Mouse (Mus musculus): Measurements from ENCODE around the gene Ptgds. TPM values are rescaled to one million over a fixed set of nuclear protein-coding genes. Genes with fewer than 3 reads are reported as not detected.

Gene Ptgds
- 822 and 843 TPM in 2 replicates for polyA plus RNA-seq (2015; fragmentation: Nextera tagmentation; extraction: Ambion mirVana)

GRCm38 (mm10) chr2:25469969-25470368, at the start of gene Ptgds:
TSS of gene Ptgds (minus strand) at chr2:25470046.
- H3K4me2 ChIP-seq = no peak within 1 kb of the TSS
- no peaks in the 10 kb centered on the region for H3K27me3 ChIP-seq (replicated peaks)
- no peak within 1 kb of the TSS for H3K9ac ChIP-seq
- H3K36me3 ChIP-seq (replicated peaks) = no peaks in the 10 kb centered on the region
- H3K27ac ChIP-seq = 0 out of 2 replicates have a peak within 1 kb of the TSS, but pooled peaks have one; percentile 18
- H3K9me3 ChIP-seq = no peaks in the 10 kb centered on the region
- 73% methylated on average over 6 of the region's 6 CpGs for WGBS
- ATAC-seq (replicated peaks) = no peak
- 0 out of 2 replicates have a peak, but pooled peaks cover 3% of the 10 kb centered on the region for H3K4me1 ChIP-seq
- no peak within 1 kb of the TSS for H3K4me3 ChIP-seq

- Histone ChIP-seq H3K27me3 (replicated peaks) (no peaks in the 10 kb centered on the region), H3K36me3 (replicated peaks) (peaks cover 11% of the 10 kb centered on the region; the same call in 1 of the 2 replicates), H3K4me1 (no peaks in the 10 kb centered on the region), H3K4me2 (no peak overlapping the region), H3K4me3 (no peak overlapping the region), H3K9me3 (no peaks in the 10 kb centered on the region), H3K27ac (no peak overlapping the region), H3K9ac (no peak overlapping the region)
- WGBS = 72% methylated on average over 3 of the region's 3 CpGs
- no peak for ATAC-seq (replicated peaks)
These were observed 40.1 kb upstream of the Ptgds start for GRCm38 (mm10) chr2:25509912-25510311.

DNA sequence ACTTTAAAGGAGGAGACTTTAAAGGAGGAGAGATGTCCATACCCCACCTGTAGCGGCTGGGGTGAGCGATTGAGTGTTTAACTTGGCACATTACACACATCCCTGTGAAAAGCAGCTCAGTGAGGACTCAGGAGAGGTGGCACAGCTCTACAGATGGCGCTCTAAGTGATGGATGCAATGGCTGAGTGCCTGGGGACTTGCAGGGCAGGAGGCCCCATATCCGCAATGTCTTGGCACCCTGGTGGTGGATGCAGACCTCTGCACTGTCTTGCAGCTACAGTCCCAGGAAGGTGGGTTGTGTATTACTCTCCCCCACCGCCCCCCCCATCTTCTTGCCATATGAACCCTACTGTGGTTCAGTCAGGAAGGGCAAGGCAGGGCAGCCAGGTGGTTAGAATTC, 37.1 kb upstream of the Ptgds start:
- Histone ChIP-seq H3K9me3 (no peaks in the 10 kb centered on the region), H3K9ac (no peak overlapping the region), H3K27me3 (replicated peaks) (no peaks in the 10 kb centered on the region), H3K27ac (no peak overlapping the region), H3K36me3 (replicated peaks) (peaks cover 24% of the 10 kb centered on the region), H3K4me1 (peaks cover 6% of the 10 kb centered on the region), H3K4me2 (no peak overlapping the region), H3K4me3 (no peak overlapping the region)
- 38% methylated on average over 5 of the region's 5 CpGs for WGBS
- no peak for ATAC-seq (replicated peaks)

DNA sequence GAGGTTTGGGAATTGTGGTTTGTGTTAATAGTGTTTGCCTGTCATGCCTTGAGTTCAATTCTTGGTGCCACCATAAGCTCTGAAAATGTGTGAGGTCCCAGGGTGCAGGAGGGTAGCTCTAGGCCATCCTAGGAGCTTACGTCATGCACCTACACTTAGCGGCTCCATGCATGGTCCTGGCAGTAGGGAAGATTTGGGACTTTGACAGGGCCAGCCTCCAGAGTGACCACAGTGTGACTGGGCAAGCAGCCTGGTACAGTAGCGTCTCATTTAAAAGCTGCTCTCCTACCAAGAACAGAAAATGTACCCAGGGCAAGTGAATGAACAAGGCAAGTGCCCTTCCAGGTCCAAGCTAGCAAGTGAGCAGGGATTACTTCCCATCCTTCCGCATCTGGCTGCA, 36.0 kb upstream of the Ptgds start:
- ATAC-seq (replicated peaks) = no peak
- Histone ChIP-seq H3K4me1 (peaks cover 14% of the 10 kb centered on the region), H3K9me3 (no peaks in the 10 kb centered on the region), H3K27ac (no peak overlapping the region), H3K9ac (no peak overlapping the region), H3K4me3 (no peak overlapping the region), H3K36me3 (replicated peaks) (peaks cover 24% of the 10 kb centered on the region), H3K4me2 (no peak overlapping the region), H3K27me3 (replicated peaks) (no peaks in the 10 kb centered on the region)
- WGBS = 96% methylated on average over 4 of the region's 4 CpGs

DNA sequence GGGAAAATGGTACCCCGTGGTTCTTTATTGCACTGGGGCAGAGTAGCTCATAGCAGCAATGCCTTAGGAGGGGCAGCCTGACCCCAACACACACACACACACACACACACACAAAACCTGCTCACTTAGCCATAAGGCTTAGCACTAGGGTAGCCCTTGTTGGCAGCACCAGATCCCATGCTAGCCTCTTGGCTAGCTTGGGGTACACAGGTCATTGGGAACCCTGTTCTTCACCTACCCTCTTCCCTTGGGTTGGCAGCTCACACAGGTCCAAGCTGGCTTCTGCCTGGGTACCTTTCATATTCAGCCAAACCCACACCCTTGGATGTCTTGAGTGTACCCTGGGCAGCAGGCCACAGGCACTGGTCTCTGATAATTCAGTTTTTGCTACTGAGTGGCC, 35.2 kb upstream of the Ptgds start:
- Histone ChIP-seq H3K27me3 (replicated peaks) (no peaks in the 10 kb centered on the region), H3K27ac (no peak overlapping the region), H3K36me3 (replicated peaks) (peaks cover 24% of the 10 kb centered on the region), H3K4me2 (no peak overlapping the region), H3K9ac (no peak overlapping the region), H3K9me3 (no peaks in the 10 kb centered on the region), H3K4me1 (peaks cover 19% of the 10 kb centered on the region), H3K4me3 (no peak overlapping the region)
- ATAC-seq (replicated peaks) = no peak
- 100% methylated on average over 1 of the region's 1 CpGs for WGBS

GRCm38 (mm10) chr2:25504538-25504937, 34.7 kb upstream of the Ptgds start:
- Histone ChIP-seq H3K9ac (no peak overlapping the region), H3K27ac (no peak overlapping the region), H3K27me3 (replicated peaks) (no peaks in the 10 kb centered on the region), H3K9me3 (no peaks in the 10 kb centered on the region), H3K4me2 (no peak overlapping the region), H3K36me3 (replicated peaks) (peaks cover 24% of the 10 kb centered on the region), H3K4me3 (no peak overlapping the region), H3K4me1 (peaks cover 20% of the 10 kb centered on the region)
- ATAC-seq (replicated peaks) = no peak
- 97% methylated on average over 19 of the region's 19 CpGs for WGBS

- Histone ChIP-seq H3K27me3 (replicated peaks) (no peaks in the 10 kb centered on the region), H3K9me3 (no peaks in the 10 kb centered on the region), H3K4me1 (peaks cover 20% of the 10 kb centered on the region), H3K4me3 (no peak overlapping the region), H3K4me2 (no peak overlapping the region), H3K27ac (no peak overlapping the region), H3K9ac (no peak overlapping the region), H3K36me3 (replicated peaks) (peaks cover 24% of the 10 kb centered on the region)
- ATAC-seq (replicated peaks) = no peak
- 84% methylated on average over 3 of the region's 3 CpGs for WGBS
These were observed 32.9 kb upstream of the Ptgds start for GRCm38 (mm10) chr2:25502726-25503125.

DNA sequence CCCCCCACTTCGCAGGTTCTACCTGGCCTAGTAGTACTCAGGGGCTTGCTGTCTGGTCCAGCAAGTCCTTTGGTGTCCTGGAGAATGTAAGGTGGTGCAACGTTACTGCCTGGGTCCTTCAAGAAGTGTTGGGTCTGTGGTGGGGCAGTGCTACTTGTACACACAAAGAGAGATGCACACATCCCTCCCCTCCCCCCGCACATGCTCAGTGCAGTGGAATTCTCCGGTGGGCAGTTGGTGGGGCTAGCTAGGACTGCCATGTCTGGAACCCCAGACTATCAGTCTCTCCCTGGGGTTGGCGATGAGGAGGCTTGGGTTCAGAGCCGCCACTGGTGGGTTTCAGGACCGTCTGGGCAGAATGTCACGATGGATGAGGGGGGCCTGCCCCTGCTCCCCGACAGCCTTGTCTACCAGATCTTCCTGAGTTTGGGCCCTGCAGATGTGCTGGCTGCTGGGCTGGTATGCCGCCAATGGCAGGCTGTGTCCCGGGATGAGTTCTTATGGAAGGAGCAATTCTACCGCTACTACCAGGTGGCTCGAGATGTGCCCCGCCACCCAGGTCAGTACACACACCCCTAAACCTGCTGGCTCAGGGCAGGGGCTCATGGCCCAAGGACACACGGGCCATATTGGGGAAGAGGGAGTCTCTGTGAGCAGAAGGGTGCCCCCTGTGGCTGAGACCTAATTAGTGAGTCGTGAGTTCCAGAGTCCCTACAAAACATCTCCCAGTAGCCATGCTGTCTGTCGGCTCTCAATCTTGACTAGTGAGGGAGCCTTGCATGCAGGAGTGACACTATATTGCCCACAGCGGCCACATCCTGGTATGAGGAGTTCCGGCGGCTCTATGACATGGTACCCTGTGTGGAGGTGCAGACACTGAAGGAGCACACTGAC, 32.0 kb upstream of the Ptgds start, which contains the start of gene C8g:
Gene C8g (minus strand): TSS at position 127 of the 894 bp plus-strand sequence.
- peak within 1 kb of the TSS; percentile 88 for H3K27ac ChIP-seq
- H3K4me1 ChIP-seq = peaks cover 20% of the 10 kb centered on the region

GRCm38 (mm10) chr2:25500576-25501405, 30.9 kb upstream of the Ptgds start, which contains the start of gene Fbxw5:
TSS of gene Fbxw5 (plus strand) at chr2:25500750.
- peak within 1 kb of the TSS; percentile 86 for H3K4me2 ChIP-seq
- no peaks in the 10 kb centered on the region for H3K27me3 ChIP-seq (replicated peaks)
- H3K9me3 ChIP-seq = no peaks in the 10 kb centered on the region
- H3K27ac ChIP-seq = peak within 1 kb of the TSS; percentile 88
- under 1% methylated on average over 44 of the region's 44 CpGs for WGBS
- peaks cover 20% of the 10 kb centered on the region for H3K4me1 ChIP-seq
- peak within 1 kb of the TSS; percentile 95 for H3K4me3 ChIP-seq
- H3K9ac ChIP-seq = peak within 1 kb of the TSS; percentile 98
- peaks cover 22% of the 10 kb centered on the region for H3K36me3 ChIP-seq (replicated peaks)
- peak; percentile 89 for ATAC-seq (replicated peaks)

More for the DNA sequence above, 32.0 kb upstream of the Ptgds start, which contains the start of gene C8g:
- peak within 1 kb of the TSS; percentile 86 for H3K4me2 ChIP-seq
- H3K4me3 ChIP-seq = peak within 1 kb of the TSS; percentile 95
- H3K9ac ChIP-seq = peak within 1 kb of the TSS; percentile 98
- no peaks in the 10 kb centered on the region for H3K9me3 ChIP-seq
- ATAC-seq (replicated peaks) = peak; percentile 8
- no peaks in the 10 kb centered on the region for H3K27me3 ChIP-seq (replicated peaks)
- peaks cover 24% of the 10 kb centered on the region for H3K36me3 ChIP-seq (replicated peaks)
- WGBS = 78% methylated on average over 20 of the region's 20 CpGs

DNA sequence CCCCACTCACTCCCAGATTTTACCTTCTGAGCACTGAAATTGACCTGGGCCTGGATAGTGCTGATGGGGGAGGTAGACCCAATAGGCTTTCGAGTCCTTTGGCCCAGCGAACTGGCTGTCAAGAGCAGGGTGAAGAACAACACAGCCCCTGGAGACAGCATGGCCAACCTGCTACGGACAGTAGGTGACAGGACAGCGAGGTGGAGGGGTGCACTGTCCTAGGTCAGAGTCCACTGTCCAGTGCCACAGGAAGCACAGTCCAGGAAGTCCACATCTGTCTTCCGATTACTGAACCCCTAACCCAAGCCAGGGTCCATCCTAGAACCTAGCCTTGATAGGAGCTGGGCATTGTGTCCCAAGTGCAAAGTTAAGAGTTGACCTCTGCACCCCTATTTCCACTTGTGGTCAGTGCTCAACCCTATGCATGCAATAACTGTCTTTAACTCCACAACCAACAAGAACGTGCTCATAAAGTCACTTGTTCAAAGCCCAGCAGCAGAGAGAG, 30.3 kb upstream of the Ptgds start:
- H3K4me2 ChIP-seq = peak overlapping the region; percentile 86
- H3K36me3 ChIP-seq (replicated peaks) = peaks cover 15% of the 10 kb centered on the region
- H3K9me3 ChIP-seq = no peaks in the 10 kb centered on the region
- WGBS = 74% methylated on average over 6 of the region's 6 CpGs
- peak overlapping the region; percentile 95 for H3K4me3 ChIP-seq
- H3K9ac ChIP-seq = no peak overlapping the region; the same call in 1 of the 2 replicates
- H3K27me3 ChIP-seq (replicated peaks) = no peaks in the 10 kb centered on the region
- 0 out of 2 replicates have a peak overlapping the region, but pooled peaks have one; percentile 10 for H3K27ac ChIP-seq
- peaks cover 20% of the 10 kb centered on the region for H3K4me1 ChIP-seq
- ATAC-seq (replicated peaks) = peak; percentile 59

GRCm38 (mm10) chr2:25498622-25499478, 29.0 kb upstream of the Ptgds start:
- 71% methylated on average over 15 of the region's 15 CpGs for WGBS
- no peak for ATAC-seq (replicated peaks)
- no peak overlapping the region for H3K27ac ChIP-seq
- H3K4me3 ChIP-seq = no peak overlapping the region
- H3K9ac ChIP-seq = no peak overlapping the region
- peaks cover 3% of the 10 kb centered on the region; the same call in 1 of the 2 replicates for H3K36me3 ChIP-seq (replicated peaks)
- no peaks in the 10 kb centered on the region for H3K9me3 ChIP-seq
- H3K4me1 ChIP-seq = peaks cover 20% of the 10 kb centered on the region
- no peaks in the 10 kb centered on the region for H3K27me3 ChIP-seq (replicated peaks)
- H3K4me2 ChIP-seq = no peak overlapping the region
